Mouse (Mus musculus): Measurements from ENCODE around the gene Gas2l1. TPM values are rescaled to one million over a fixed set of nuclear protein-coding genes. Genes with fewer than 3 reads are reported as not detected.

The Gas2l1 gene
- total and polyA plus RNA-seq, 3 experiments: 41.1 to 89.0 TPM; not detected in 1

DNA sequence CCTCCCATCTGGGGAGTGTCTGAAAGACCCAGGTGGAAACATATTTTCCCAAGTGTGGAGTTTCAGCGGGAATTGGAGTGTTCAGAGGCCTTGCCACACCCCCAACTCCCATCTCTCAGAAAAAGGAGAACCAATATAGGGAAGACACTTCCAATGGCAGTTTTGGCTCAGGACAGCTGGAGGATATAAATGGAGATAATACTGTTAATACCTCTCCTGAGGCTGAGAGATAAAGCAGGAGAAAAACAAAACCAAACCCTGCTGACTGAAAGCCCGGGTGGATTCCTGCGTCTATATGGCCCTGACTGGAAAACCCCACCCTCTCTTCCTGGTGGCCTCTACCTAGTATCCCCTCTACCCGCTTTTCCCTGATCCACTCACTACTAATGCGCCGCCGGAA is 37.3 kb upstream of the Gas2l1 start (continued):
- no peak for TF ChIP-seq POLR2AphosphoS5 (IDR thresholded peaks at IDR 0.05; ENCODE audit: borderline replicate concordance, low read depth, low read length)
- no peak for TF ChIP-seq HCFC1 (IDR thresholded peaks at IDR 0.05; ENCODE audit: low read depth, low read length)
- TF ChIP-seq TCF12 (IDR thresholded peaks at IDR 0.05; ENCODE audit: low read depth, low read length): peak; percentile 98
- TF ChIP-seq KAT2A (conservative IDR thresholded peaks at IDR 0.05; ENCODE audit: low read depth, low read length): no peak
- TF ChIP-seq BHLHE40 (IDR thresholded peaks at IDR 0.05; ENCODE audit: borderline replicate concordance, low read depth, low read length): peak; percentile 44; the same call in 1 of the 2 replicates
- TF ChIP-seq RAD21 (IDR thresholded peaks at IDR 0.05; ENCODE audit: low read depth, low read length): no peak
- peak; percentile 98 for TF ChIP-seq GATA1 (IDR thresholded peaks at IDR 0.05; ENCODE audit: low read depth, low read length)
- TF ChIP-seq JUND (IDR thresholded peaks at IDR 0.05; ENCODE audit: low read depth, low read length): no peak
- TF ChIP-seq CTCF (IDR thresholded peaks at IDR 0.05 in 2 of 3, conservative IDR thresholded peaks at IDR 0.05 in 1 of 3; ENCODE audit: control insufficient read depth in 1 of 3, insufficient read depth in 1 of 3, low read depth in 2 of 3, low read length in 3 of 3, poor library complexity in 1 of 3, severe bottlenecking in 1 of 3): no peak
- no peak for TF ChIP-seq MAX (IDR thresholded peaks at IDR 0.05; ENCODE audit: low read length)
- TF ChIP-seq MYB (IDR thresholded peaks at IDR 0.05; ENCODE audit: low read depth, low read length): peak; percentile 93
- 0 out of 2 replicates have a peak, but pooled peaks have one; percentile 39 for TF ChIP-seq GABPA (IDR thresholded peaks at IDR 0.05; ENCODE audit: low read depth, low read length)
- TF ChIP-seq RCOR1 (IDR thresholded peaks at IDR 0.05; ENCODE audit: low read depth, low read length): peak; percentile 93
- TF ChIP-seq MEF2A (IDR thresholded peaks at IDR 0.05; ENCODE audit: extremely low read depth, insufficient replicate concordance, low read depth, low read length, poor library complexity, severe bottlenecking): no peak
- TF ChIP-seq EP300 (IDR thresholded peaks at IDR 0.05; ENCODE audit: low read depth in 1 of 2, low read length in 2 of 2): peak; percentile 98

DNA sequence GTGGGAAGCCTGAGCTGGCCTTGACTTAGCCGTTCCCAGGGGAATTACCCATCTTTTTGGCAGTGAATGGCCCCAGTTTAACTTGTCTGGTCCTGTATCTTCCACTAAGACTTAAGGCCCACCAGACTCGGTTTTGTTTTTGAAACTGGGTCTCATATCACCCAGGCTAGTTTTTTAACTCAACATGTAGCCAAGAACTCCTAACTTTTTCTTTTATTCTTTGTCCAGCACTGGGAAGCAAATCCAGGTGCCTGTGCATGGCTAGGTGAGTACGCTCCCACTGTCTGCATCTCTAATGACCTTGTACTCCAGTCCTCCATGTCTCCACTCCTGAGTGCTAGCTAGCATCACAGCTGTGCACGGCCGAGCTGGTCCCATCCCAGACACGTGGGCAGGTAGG is 36.5 kb upstream of the Gas2l1 start:
- Histone ChIP-seq H3K79me2 (ENCODE audit: control insufficient read depth, insufficient read depth, low read length, poor library complexity) (peaks cover 48% of the 10 kb centered on the region), H3K27me3 (ENCODE audit: control insufficient read depth in 1 of 2, insufficient read depth in 2 of 2, low read length in 2 of 2) (no peaks in the 10 kb centered on the region), H3K9ac (ENCODE audit: control insufficient read depth, low read depth, low read length, poor library complexity, severe bottlenecking) (no peak overlapping the region; the same call in 1 of the 2 replicates), H3K9me3 (replicated peaks; ENCODE audit: insufficient read depth, low read length) (no peaks in the 10 kb centered on the region), H3K27ac (ENCODE audit: control insufficient read depth, low read depth, low read length) (peak overlapping the region; percentile 75), H3K36me3 (ENCODE audit: control insufficient read depth in 1 of 2, insufficient read depth in 2 of 2, low read length in 2 of 2) (peaks cover under 1 to 33% of the 10 kb centered on the region in 2 experiments), H3K4me1 (ENCODE audit: control insufficient read depth in 1 of 2, insufficient read depth in 2 of 2, low read length in 2 of 2) (peaks cover 15 to 34% of the 10 kb centered on the region in 2 experiments), H3K4me3 (ENCODE audit: control insufficient read depth in 1 of 2, insufficient read depth in 1 of 2, low read depth in 2 of 2, low read length in 2 of 2) (no peak overlapping the region)
- DNase-seq (ENCODE audit: low read depth, low spot score): no peak
- no peak for TF ChIP-seq ZNF384 (IDR thresholded peaks at IDR 0.05; ENCODE audit: low read depth, low read length)
- TF ChIP-seq KAT2A (conservative IDR thresholded peaks at IDR 0.05; ENCODE audit: low read depth, low read length): no peak
- TF ChIP-seq MXI1 (IDR thresholded peaks at IDR 0.05; ENCODE audit: low read depth, low read length): 0 out of 2 replicates have a peak, but pooled peaks have one; percentile 7
- TF ChIP-seq MYC (IDR thresholded peaks at IDR 0.05; ENCODE audit: low read depth, low read length): no peak
- no peak for TF ChIP-seq GATA1 (IDR thresholded peaks at IDR 0.05; ENCODE audit: low read depth, low read length)
- no peak for TF ChIP-seq POLR2A (IDR thresholded peaks at IDR 0.05; ENCODE audit: control insufficient read depth in 1 of 2, insufficient read depth in 1 of 2, low read depth in 1 of 2, low read length in 2 of 2, poor library complexity in 1 of 2)
- TF ChIP-seq CTCF (IDR thresholded peaks at IDR 0.05 in 2 of 3, conservative IDR thresholded peaks at IDR 0.05 in 1 of 3; ENCODE audit: control insufficient read depth in 1 of 3, insufficient read depth in 1 of 3, low read depth in 2 of 3, low read length in 3 of 3, poor library complexity in 1 of 3, severe bottlenecking in 1 of 3): no peak
